Mouse (Mus musculus): ENCODE results near the gene Vkorc1l1.

- TF ChIP-seq USF1 (IDR thresholded peaks at IDR 0.05; ENCODE audit: low read depth), result no peak
- TF ChIP-seq POLR2AphosphoS2 (IDR thresholded peaks at IDR 0.05; ENCODE audit: insufficient read length, low read depth), result no peak
- TF ChIP-seq POLR2A (IDR thresholded peaks at IDR 0.05; ENCODE audit: insufficient read length, low read depth), result no peak
- no peak for TF ChIP-seq CEBPB (IDR thresholded peaks at IDR 0.05; ENCODE audit: insufficient read depth, poor library complexity, severe bottlenecking)
- no peak for TF ChIP-seq MYOD1 (IDR thresholded peaks at IDR 0.05; ENCODE audit: control insufficient read depth in 1 of 3, insufficient read length in 2 of 3, low read depth in 2 of 3)
- TF ChIP-seq REST (IDR thresholded peaks at IDR 0.05; ENCODE audit: insufficient read depth, insufficient read length), result no peak
- TF ChIP-seq TCF3 (IDR thresholded peaks at IDR 0.05; ENCODE audit: insufficient read length, low read depth), result no peak
- TF ChIP-seq TCF12 (IDR thresholded peaks at IDR 0.05; ENCODE audit: insufficient read depth, poor library complexity, severe bottlenecking), result no peak
- no peak for TF ChIP-seq MAX (IDR thresholded peaks at IDR 0.05; ENCODE audit: low read depth)
- TF ChIP-seq E2F4 (IDR thresholded peaks at IDR 0.05; ENCODE audit: insufficient read depth), result no peak
Observed at GRCm38 (mm10) chr5:129980216-129980615, 38.4 kb downstream of the Vkorc1l1 start.
